Mouse (Mus musculus): ENCODE measurements around the gene Itpk1.

GRCm38 (mm10) chr12:102677089-102677488 is 27.6 kb downstream of the Itpk1 start:
- no peak for TF ChIP-seq CTCF (IDR thresholded peaks at IDR 0.05)
- TF ChIP-seq POLR2A (IDR thresholded peaks at IDR 0.05; ENCODE audit: insufficient read depth, low read depth, low read length): no peak
- TF ChIP-seq EP300 (IDR thresholded peaks at IDR 0.05; ENCODE audit: insufficient read depth, low read depth, low read length): no peak
